Mouse (Mus musculus): ENCODE results near the gene Ikbke. TPM values are rescaled to one million over a fixed set of nuclear protein-coding genes. Genes with fewer than 3 reads are reported as not detected.
A peak's percentile ranks its signal among the peaks of the same experiment; 100 is the strongest.

Ikbke gene
- polyA plus RNA-seq, 1 experiment from 2014 or later: 4.7 TPM

GRCm38 (mm10) chr1:131223345-131223744 lies 56.1 kb downstream of the Ikbke start:
- 94% methylated on average over 2 of the region's 2 CpGs for WGBS
- no peaks in the 10 kb centered on the region for H3K27me3 ChIP-seq (replicated peaks; ENCODE audit: control insufficient read depth, insufficient read depth, low read length)
- H3K27ac ChIP-seq (replicated peaks; ENCODE audit: low read depth, low read length): no peak overlapping the region
- DNase-seq (ENCODE audit: low spot score) (no peak), ATAC-seq (ENCODE audit: low read depth) (no peak)
- no peak overlapping the region for H3K4me3 ChIP-seq (ENCODE audit: low read depth, low read length)
- no peaks in the 10 kb centered on the region for H3K9me3 ChIP-seq (ENCODE audit: control insufficient read depth, low read length)
- no peak overlapping the region for H3K4me2 ChIP-seq (ENCODE audit: low read depth, low read length)
- no peak overlapping the region for H3K9ac ChIP-seq (ENCODE audit: low read depth, low read length)
- H3K4me1 ChIP-seq (ENCODE audit: control insufficient read depth, insufficient read depth, low read length): no peaks in the 10 kb centered on the region
- H3K36me3 ChIP-seq (ENCODE audit: control insufficient read depth, insufficient read depth, low read length): no peaks in the 10 kb centered on the region

DNA sequence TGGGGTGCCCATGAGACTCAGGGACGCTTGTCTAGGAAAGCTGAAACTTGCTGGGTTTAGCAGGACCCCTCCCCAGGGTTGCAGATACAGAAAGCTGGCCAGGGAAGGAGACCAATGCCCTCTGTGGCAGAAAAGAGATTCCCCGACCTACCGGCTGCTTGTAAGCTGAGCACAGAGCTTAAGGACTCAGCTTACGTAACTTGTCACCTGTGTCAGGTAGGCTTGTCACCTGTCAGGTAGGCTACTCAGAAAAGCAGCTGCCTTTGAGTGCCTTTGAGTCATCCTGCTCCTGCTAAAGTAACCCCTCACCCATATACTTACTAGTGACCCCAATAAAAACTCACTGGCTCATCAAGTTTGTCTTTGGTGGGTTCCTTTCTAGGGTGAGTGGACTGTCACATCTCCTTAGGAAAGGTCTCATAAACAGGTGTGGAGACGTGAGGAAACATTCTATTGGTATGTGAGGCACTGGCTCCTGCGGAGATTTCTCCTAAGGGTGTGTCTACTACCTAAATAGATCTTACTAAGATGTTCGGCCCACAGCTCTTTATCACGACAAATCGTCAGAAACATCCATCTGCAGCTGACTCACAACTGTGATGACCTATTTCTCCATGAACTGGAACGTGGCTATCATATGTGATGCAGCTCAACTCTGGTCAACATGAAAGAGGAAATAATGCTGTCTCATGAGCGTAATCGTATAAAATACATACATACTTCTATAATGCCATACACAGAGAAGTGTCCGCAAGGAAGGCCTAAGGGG lies 57.4 kb downstream of the Ikbke start:
- Histone ChIP-seq H3K4me3 (ENCODE audit: low read depth, low read length) (no peak overlapping the region), H3K36me3 (ENCODE audit: control insufficient read depth, insufficient read depth, low read length) (no peaks in the 10 kb centered on the region), H3K4me1 (ENCODE audit: control insufficient read depth, insufficient read depth, low read length) (no peaks in the 10 kb centered on the region), H3K27me3 (replicated peaks; ENCODE audit: control insufficient read depth, insufficient read depth, low read length) (no peaks in the 10 kb centered on the region), H3K9ac (ENCODE audit: low read depth, low read length) (no peak overlapping the region), H3K27ac (replicated peaks; ENCODE audit: low read depth, low read length) (no peak overlapping the region), H3K9me3 (ENCODE audit: control insufficient read depth, low read length) (no peaks in the 10 kb centered on the region), H3K4me2 (ENCODE audit: low read depth, low read length) (no peak overlapping the region)
- 78% methylated on average over 13 of the region's 13 CpGs for WGBS
- no peak for DNase-seq (ENCODE audit: low spot score)
- ATAC-seq (ENCODE audit: low read depth): no peak

DNA sequence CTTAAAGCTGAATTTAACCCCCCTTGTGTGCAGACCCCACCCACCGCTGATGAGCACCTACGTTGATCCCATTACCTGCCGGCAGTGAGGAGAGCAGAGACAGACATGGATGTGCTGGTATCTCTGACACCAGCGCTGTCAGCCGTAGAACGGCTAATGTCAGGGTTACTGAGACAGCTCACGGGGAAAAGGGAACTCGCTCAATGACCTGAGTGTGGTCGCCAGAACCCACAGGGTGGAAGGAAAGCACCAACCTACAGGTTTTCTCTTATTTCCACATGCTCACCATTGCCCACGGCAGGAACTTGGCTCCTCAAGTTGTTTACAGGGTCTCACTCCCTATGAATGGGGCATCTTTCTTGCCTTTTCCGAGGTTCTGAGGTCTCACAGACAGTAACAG lies 60.5 kb downstream of the Ikbke start:
- Histone ChIP-seq H3K4me3 (ENCODE audit: low read depth, low read length) (no peak overlapping the region), H3K27me3 (replicated peaks; ENCODE audit: control insufficient read depth, insufficient read depth, low read length) (no peaks in the 10 kb centered on the region), H3K9me3 (ENCODE audit: control insufficient read depth, low read length) (no peaks in the 10 kb centered on the region), H3K4me1 (ENCODE audit: control insufficient read depth, insufficient read depth, low read length) (no peaks in the 10 kb centered on the region), H3K27ac (replicated peaks; ENCODE audit: low read depth, low read length) (no peak overlapping the region), H3K4me2 (ENCODE audit: low read depth, low read length) (no peak overlapping the region), H3K9ac (ENCODE audit: low read depth, low read length) (no peak overlapping the region), H3K36me3 (ENCODE audit: control insufficient read depth, insufficient read depth, low read length) (no peaks in the 10 kb centered on the region)
- DNase-seq (ENCODE audit: low spot score): no peak
- 89% methylated on average over 11 of the region's 11 CpGs for WGBS
- ATAC-seq (ENCODE audit: low read depth): no peak

DNA sequence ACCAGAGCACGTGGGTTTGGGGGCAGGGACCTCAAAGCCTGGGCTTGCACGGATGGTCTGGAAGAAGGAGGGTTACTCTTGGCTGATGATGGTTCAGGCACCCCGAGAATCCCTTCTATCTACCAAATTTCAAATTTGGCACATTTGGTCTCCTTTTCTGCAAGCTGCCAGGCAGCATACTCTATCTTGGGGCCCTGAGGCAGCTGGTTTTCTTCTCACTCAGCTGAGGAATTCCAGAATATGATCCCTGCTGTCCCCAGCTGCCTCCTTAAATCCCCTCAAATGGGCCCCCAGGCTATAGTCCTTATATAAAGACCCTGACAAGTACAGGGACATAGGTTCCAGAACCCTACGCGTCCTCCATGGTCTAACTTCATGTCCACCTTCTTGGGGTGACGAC lies 66.0 kb downstream of the Ikbke start:
- H3K27me3 ChIP-seq (replicated peaks; ENCODE audit: control insufficient read depth, insufficient read depth, low read length): no peaks in the 10 kb centered on the region
- DNase-seq (ENCODE audit: low spot score) (no peak), ATAC-seq (ENCODE audit: low read depth) (peak; percentile 26; the same call in 1 of the 2 replicates)
- no peaks in the 10 kb centered on the region for H3K36me3 ChIP-seq (ENCODE audit: control insufficient read depth, insufficient read depth, low read length)
- no peak overlapping the region for H3K9ac ChIP-seq (ENCODE audit: low read depth, low read length)
- no peak overlapping the region for H3K27ac ChIP-seq (replicated peaks; ENCODE audit: low read depth, low read length)
- H3K4me3 ChIP-seq (ENCODE audit: low read depth, low read length): no peak overlapping the region
- 67% methylated on average over 5 of the region's 6 CpGs for WGBS
- H3K9me3 ChIP-seq (ENCODE audit: control insufficient read depth, low read length): no peaks in the 10 kb centered on the region
- no peak overlapping the region for H3K4me2 ChIP-seq (ENCODE audit: low read depth, low read length)
- peaks cover 6% of the 10 kb centered on the region for H3K4me1 ChIP-seq (ENCODE audit: control insufficient read depth, insufficient read depth, low read length)

GRCm38 (mm10) chr1:131212956-131213355 lies 66.5 kb downstream of the Ikbke start:
- 55% methylated on average over 5 of the region's 5 CpGs for WGBS
- no peak overlapping the region for H3K27ac ChIP-seq (replicated peaks; ENCODE audit: low read depth, low read length)
- ATAC-seq (ENCODE audit: low read depth): no peak

DNA sequence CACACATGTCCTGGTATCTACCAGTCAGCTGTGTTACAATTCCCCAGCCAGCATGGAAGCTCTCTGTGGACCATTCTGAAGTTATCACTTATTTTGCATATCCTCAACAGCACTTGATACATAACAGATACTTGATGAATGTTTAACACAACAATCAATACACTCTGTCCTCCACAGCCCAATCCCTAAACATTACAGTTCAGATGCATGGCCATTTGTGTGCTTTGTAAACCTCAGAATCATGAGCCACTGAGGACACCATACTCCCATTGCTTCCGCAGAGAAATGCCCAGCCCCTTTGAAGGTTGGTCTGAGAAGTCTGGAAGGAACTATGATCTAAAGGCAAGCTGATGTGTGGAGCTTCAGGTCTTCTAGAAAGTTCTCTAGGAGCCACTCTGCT lies 67.8 kb downstream of the Ikbke start:
- no peak for ATAC-seq (ENCODE audit: low read depth)
- Histone ChIP-seq H3K4me3 (ENCODE audit: low read depth, low read length) (no peak overlapping the region), H3K4me2 (ENCODE audit: low read depth, low read length) (no peak overlapping the region), H3K9ac (ENCODE audit: low read depth, low read length) (no peak overlapping the region), H3K27ac (replicated peaks; ENCODE audit: low read depth, low read length) (no peak overlapping the region), H3K9me3 (ENCODE audit: control insufficient read depth, low read length) (no peaks in the 10 kb centered on the region), H3K36me3 (ENCODE audit: control insufficient read depth, insufficient read depth, low read length) (no peaks in the 10 kb centered on the region), H3K27me3 (replicated peaks; ENCODE audit: control insufficient read depth, insufficient read depth, low read length) (no peaks in the 10 kb centered on the region), H3K4me1 (ENCODE audit: control insufficient read depth, insufficient read depth, low read length) (peaks cover 6% of the 10 kb centered on the region)
- no peak for DNase-seq (ENCODE audit: low spot score)
- 87% methylated on average over 1 of the region's 1 CpGs for WGBS

More at GRCm38 (mm10) chr1:131212956-131213355, 66.5 kb downstream of the Ikbke start:
- Histone ChIP-seq H3K9me3 (ENCODE audit: control insufficient read depth, low read length) (no peaks in the 10 kb centered on the region), H3K4me3 (ENCODE audit: low read depth, low read length) (no peak overlapping the region), H3K36me3 (ENCODE audit: control insufficient read depth, insufficient read depth, low read length) (no peaks in the 10 kb centered on the region), H3K9ac (ENCODE audit: low read depth, low read length) (no peak overlapping the region), H3K4me1 (ENCODE audit: control insufficient read depth, insufficient read depth, low read length) (peaks cover 6% of the 10 kb centered on the region), H3K27me3 (replicated peaks; ENCODE audit: control insufficient read depth, insufficient read depth, low read length) (no peaks in the 10 kb centered on the region), H3K4me2 (ENCODE audit: low read depth, low read length) (no peak overlapping the region)
- no peak for DNase-seq (ENCODE audit: low spot score)

- WGBS: 67% methylated on average over 4 of the region's 8 CpGs
- no peak overlapping the region for H3K9ac ChIP-seq (ENCODE audit: low read depth, low read length)
- no peak overlapping the region for H3K4me2 ChIP-seq (ENCODE audit: low read depth, low read length)
- DNase-seq (ENCODE audit: low spot score): peak; percentile 48
- H3K36me3 ChIP-seq (ENCODE audit: control insufficient read depth, insufficient read depth, low read length): no peaks in the 10 kb centered on the region
- no peaks in the 10 kb centered on the region for H3K9me3 ChIP-seq (ENCODE audit: control insufficient read depth, low read length)
- no peaks in the 10 kb centered on the region for H3K27me3 ChIP-seq (replicated peaks; ENCODE audit: control insufficient read depth, insufficient read depth, low read length)
- ATAC-seq (ENCODE audit: low read depth): no peak
- peaks cover 6% of the 10 kb centered on the region for H3K4me1 ChIP-seq (ENCODE audit: control insufficient read depth, insufficient read depth, low read length)
- H3K27ac ChIP-seq (replicated peaks; ENCODE audit: low read depth, low read length): no peak overlapping the region
- no peak overlapping the region for H3K4me3 ChIP-seq (ENCODE audit: low read depth, low read length)
Measured at GRCm38 (mm10) chr1:131209971-131210426, 69.4 kb downstream of the Ikbke start.

- no peak for ATAC-seq (ENCODE audit: low read depth)
- Histone ChIP-seq H3K27me3 (replicated peaks; ENCODE audit: control insufficient read depth, insufficient read depth, low read length) (no peaks in the 10 kb centered on the region), H3K27ac (replicated peaks; ENCODE audit: low read depth, low read length) (no peak overlapping the region), H3K9me3 (ENCODE audit: control insufficient read depth, low read length) (no peaks in the 10 kb centered on the region), H3K36me3 (ENCODE audit: control insufficient read depth, insufficient read depth, low read length) (no peaks in the 10 kb centered on the region), H3K4me1 (ENCODE audit: control insufficient read depth, insufficient read depth, low read length) (peaks cover 6% of the 10 kb centered on the region), H3K4me2 (ENCODE audit: low read depth, low read length) (no peak overlapping the region), H3K9ac (ENCODE audit: low read depth, low read length) (no peak overlapping the region), H3K4me3 (ENCODE audit: low read depth, low read length) (no peak overlapping the region)
- no peak for DNase-seq (ENCODE audit: low spot score)
- 79% methylated on average over 6 of the region's 6 CpGs for WGBS
Measured at GRCm38 (mm10) chr1:131208800-131209199, 70.6 kb downstream of the Ikbke start.

DNA sequence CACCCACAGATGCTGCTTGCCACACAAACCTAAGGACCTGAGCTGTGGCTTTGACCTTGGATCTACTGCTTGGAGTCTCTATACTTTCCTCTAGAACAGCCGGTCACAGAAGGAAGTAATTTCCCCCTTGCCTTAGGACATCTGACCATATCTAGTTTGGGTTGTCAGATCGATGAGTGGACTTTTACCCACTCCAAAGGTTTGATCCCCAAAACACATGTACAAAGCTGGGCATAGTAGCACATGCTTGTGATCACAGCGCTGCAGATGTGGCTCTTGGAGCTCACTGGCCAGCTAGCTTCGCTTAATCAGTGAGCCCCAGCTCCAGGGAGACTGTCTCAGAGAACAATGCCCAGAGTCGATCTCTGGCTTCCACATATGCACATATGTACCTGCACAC lies 71.3 kb downstream of the Ikbke start:
- no peak for DNase-seq (ENCODE audit: low spot score)
- ATAC-seq (ENCODE audit: low read depth): no peak
- 76% methylated on average over 5 of the region's 5 CpGs for WGBS
- Histone ChIP-seq H3K27me3 (replicated peaks; ENCODE audit: control insufficient read depth, insufficient read depth, low read length) (no peaks in the 10 kb centered on the region), H3K4me2 (ENCODE audit: low read depth, low read length) (no peak overlapping the region), H3K4me3 (ENCODE audit: low read depth, low read length) (no peak overlapping the region), H3K27ac (replicated peaks; ENCODE audit: low read depth, low read length) (no peak overlapping the region), H3K9ac (ENCODE audit: low read depth, low read length) (no peak overlapping the region), H3K9me3 (ENCODE audit: control insufficient read depth, low read length) (no peaks in the 10 kb centered on the region), H3K4me1 (ENCODE audit: control insufficient read depth, insufficient read depth, low read length) (peaks cover under 1% of the 10 kb centered on the region; the same call in 1 of the 2 replicates), H3K36me3 (ENCODE audit: control insufficient read depth, insufficient read depth, low read length) (no peaks in the 10 kb centered on the region)

Data from embryonic facial prominence, embryonic 14.5 days (tissue).